Mouse (Mus musculus) heart, embryonic 13.5 days (tissue): ENCODE data around the gene Itga2b. TPM values are rescaled to one million over a fixed set of nuclear protein-coding genes. Genes with fewer than 3 reads are reported as not detected.

ENCODE experiments used
- ATAC-seq: fragments of 200-750 bp; cut with Nextera tagmentation; 2 replicates; pipeline ENCODE4 v1.8.0; 2017; ENCODE audit warnings: moderate TSS enrichment; ENCODE audit not compliant: insufficient number of reproducible peaks, low FRiP score, low TSS enrichment; ENCODE audit errors: extremely low read depth
- H3K27ac ChIP-seq: fragments of 300-500 bp; sonication (generic); replicated peaks from 2 replicates; pipeline ENCODE4 v1.5.1; 2015; ENCODE audit warnings: moderate library complexity, mild to moderate bottlenecking, inconsistent platforms
- H3K27me3 ChIP-seq: fragments of 300-500 bp; sonication (generic); replicated peaks from 2 replicates; pipeline ENCODE4 v1.6.1; 2015; ENCODE audit warnings: mild to moderate bottlenecking, inconsistent platforms
- H3K36me3 ChIP-seq: fragments of 300-500 bp; sonication (generic); 2 replicates; pipeline ENCODE4 v1.6.1; 2015; ENCODE audit warnings: mild to moderate bottlenecking, inconsistent platforms
- H3K4me1 ChIP-seq: fragments of 300-500 bp; sonication (generic); 2 replicates; pipeline ENCODE4 v1.6.1; 2015; ENCODE audit warnings: inconsistent platforms
- H3K4me2 ChIP-seq: fragments of 300-500 bp; sonication (generic); 2 replicates; pipeline ENCODE4 v1.6.1; 2015; ENCODE audit warnings: inconsistent platforms, mild to moderate bottlenecking, moderate library complexity
- H3K4me3 ChIP-seq: fragments of 300-500 bp; sonication (generic); 2 replicates; pipeline ENCODE4 v1.5.1; 2015; ENCODE audit warnings: moderate library complexity, mild to moderate bottlenecking, inconsistent platforms
- H3K9ac ChIP-seq: fragments of 300-500 bp; sonication (generic); 2 replicates; pipeline ENCODE4 v1.6.1; 2015; ENCODE audit warnings: inconsistent platforms, mild to moderate bottlenecking, moderate library complexity
- H3K9me3 ChIP-seq: fragments of 300-500 bp; sonication (generic); 2 replicates; pipeline ENCODE4 v1.6.1; 2016; ENCODE audit warnings: inconsistent platforms
- WGBS: fragments of 180-500 bp; shearing (Covaris S2); methylation state at CpG from one replicate; pipeline ENCODE4 v1.1.7; 2015; ENCODE audit warnings: mixed read lengths; 5-methylcytosine and 5-hydroxymethylcytosine counted together
- polyA plus RNA-seq: library from polyadenylated mRNA; unstranded; fragments of >200 nt; fragmentation: Nextera tagmentation; extraction: Ambion mirVana; gene quantifications from 2 replicates; pipeline ENCODE4 v1.2.1, GENCODE M21; 2015

The Itga2b gene
- polyA plus RNA-seq, result 10.5 and 11.3 TPM in 2 replicates

DNA sequence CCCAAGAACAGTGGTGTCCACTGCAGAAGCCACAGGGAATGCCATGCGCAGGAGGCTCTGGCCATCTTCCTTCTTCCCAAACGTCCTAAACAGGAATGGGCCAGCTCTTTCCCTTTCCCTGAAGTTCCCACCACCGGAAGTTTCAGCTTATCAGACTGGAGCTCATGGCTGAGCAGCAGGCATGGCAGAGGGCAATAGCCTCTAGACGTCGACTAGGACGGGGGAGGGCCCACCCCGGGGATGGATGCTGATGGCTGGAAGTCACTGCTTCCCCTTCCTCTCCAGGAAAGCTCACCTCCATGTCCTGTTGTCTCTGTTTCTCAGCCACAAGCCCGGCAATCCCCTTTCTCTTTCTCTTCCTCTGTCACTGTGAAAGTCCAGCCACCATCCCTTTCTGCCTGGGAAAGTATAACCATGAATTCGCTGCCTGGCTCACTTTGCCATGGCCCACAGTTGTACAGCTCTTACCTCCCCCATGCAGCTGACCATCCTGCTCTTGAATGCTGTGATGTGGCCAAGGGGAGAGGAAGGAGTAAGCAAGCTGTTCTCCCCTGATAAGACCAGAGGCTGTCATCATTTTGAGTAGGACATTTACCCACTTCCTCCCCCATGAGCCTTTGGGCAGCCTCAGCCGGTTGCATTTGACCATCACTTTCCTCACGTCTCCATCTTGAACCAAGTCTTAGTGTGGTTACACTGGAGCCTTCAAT lies at the start of gene Itga2b:
TSS of gene Itga2b (minus strand) at position 475 of the 710 bp plus-strand sequence.
- H3K27ac ChIP-seq, result peak within 1 kb of the TSS; percentile 24; the same call in 1 of the 2 replicates
- no peaks in the 10 kb centered on the region for H3K9me3 ChIP-seq
- peaks cover 55% of the 10 kb centered on the region for H3K4me1 ChIP-seq
- ATAC-seq, result no peak
- peak within 1 kb of the TSS; percentile 19; the same call in 1 of the 2 replicates for H3K9ac ChIP-seq
- H3K27me3 ChIP-seq, result peaks cover 12% of the 10 kb centered on the region
- peaks cover 13% of the 10 kb centered on the region for H3K36me3 ChIP-seq
- H3K4me2 ChIP-seq, result peak within 1 kb of the TSS; percentile 85
- 32% methylated on average over 11 of the region's 11 CpGs for WGBS
- H3K4me3 ChIP-seq, result peak within 1 kb of the TSS; percentile 16; the same call in 1 of the 2 replicates

DNA sequence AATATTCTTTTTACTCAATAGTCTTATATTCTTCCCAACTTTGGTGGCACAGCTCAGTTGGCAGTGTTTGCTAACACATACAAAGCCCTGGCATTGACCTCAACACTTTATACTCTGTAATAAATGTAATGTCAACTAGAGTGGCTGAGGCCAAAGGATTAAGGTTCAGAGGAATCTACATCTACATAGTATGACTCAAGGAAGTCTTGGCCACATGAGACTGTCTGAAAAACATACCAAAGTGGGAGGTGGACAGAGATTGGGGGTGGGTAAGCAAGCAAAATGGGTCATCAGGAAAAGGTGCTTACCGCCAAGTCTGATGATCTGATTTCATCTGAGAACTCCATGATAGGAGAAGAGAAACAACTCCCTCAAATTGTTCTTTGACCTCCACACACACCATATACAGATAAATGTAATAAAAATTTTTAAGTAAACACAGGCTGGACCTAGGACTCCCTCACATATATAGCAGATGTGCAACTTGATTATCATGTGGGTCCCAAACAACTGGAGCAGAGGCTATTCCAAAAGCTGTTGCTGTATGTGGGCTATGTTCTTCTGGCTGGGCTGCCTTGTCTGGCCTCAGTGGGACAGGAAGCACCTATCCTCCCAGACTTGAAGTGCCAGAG lies 45.0 kb upstream of the Itga2b start:
- H3K4me3 ChIP-seq, result no peak overlapping the region
- H3K9ac ChIP-seq, result no peak overlapping the region
- 90% methylated on average over 1 of the region's 1 CpGs for WGBS
- H3K27ac ChIP-seq, result no peak overlapping the region
- H3K4me2 ChIP-seq, result no peak overlapping the region
- H3K36me3 ChIP-seq, result peaks cover 45% of the 10 kb centered on the region
- H3K27me3 ChIP-seq, result no peaks in the 10 kb centered on the region
- ATAC-seq, result no peak
- peaks cover 3% of the 10 kb centered on the region; the same call in 1 of the 2 replicates for H3K4me1 ChIP-seq
- H3K9me3 ChIP-seq, result no peaks in the 10 kb centered on the region

DNA sequence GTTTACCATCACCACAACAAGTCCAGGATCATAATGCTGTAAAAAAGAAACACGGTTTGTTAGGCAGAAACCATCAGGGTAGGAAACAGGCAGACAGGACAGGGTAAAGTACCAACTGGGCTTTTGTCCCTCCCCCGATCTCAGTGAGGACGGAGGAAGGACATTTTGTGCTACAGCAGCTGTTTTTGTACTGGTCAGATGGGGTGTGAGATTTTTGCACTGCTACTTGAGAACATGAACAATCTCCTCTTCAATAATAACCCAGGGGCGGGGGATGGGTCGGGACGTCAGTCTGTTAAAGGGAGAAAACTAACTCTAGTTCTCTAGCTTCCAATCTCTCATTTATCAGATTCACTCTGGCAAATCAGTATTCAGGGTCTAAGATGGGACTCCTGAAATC lies 40.3 kb upstream of the Itga2b start:
- Histone ChIP-seq H3K4me3 (no peak overlapping the region), H3K4me1 (peaks cover 3% of the 10 kb centered on the region; the same call in 1 of the 2 replicates), H3K27me3 (no peaks in the 10 kb centered on the region), H3K36me3 (peaks cover 45% of the 10 kb centered on the region), H3K4me2 (no peak overlapping the region), H3K9me3 (no peaks in the 10 kb centered on the region), H3K9ac (no peak overlapping the region), H3K27ac (no peak overlapping the region)
- no peak for ATAC-seq
- 77% methylated on average over 6 of the region's 6 CpGs for WGBS

GRCm38 (mm10) chr11:102496732-102497131 lies 26.8 kb upstream of the Itga2b start:
- Histone ChIP-seq H3K4me1 (peaks cover 29% of the 10 kb centered on the region), H3K27me3 (no peaks in the 10 kb centered on the region), H3K36me3 (peaks cover 72% of the 10 kb centered on the region), H3K4me2 (no peak overlapping the region), H3K27ac (no peak overlapping the region), H3K4me3 (no peak overlapping the region), H3K9ac (no peak overlapping the region), H3K9me3 (no peaks in the 10 kb centered on the region)
- no peak for ATAC-seq
- 70% methylated on average over 2 of the region's 2 CpGs for WGBS

DNA sequence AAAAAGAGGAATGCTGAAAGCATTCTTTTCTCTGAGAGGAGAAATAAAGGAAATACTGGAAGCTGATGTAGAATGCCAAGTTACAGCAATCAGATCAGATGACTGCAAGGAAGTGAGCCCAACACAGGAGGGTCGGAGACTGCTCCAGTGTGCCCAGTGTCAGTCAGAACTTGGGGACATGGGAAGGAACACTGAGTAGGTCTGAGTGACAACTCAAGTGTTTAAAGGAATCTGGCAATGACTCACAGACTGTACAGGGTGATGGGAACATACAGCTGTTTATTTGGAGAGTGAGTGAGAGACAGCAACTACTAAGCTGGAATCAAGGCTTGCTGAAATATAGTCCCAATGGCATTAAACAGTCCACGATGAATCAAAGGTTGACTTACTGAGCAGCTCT lies 26.3 kb upstream of the Itga2b start:
- H3K27ac ChIP-seq, result no peak overlapping the region
- no peak overlapping the region for H3K4me2 ChIP-seq
- no peak for ATAC-seq
- H3K27me3 ChIP-seq, result no peaks in the 10 kb centered on the region
- H3K4me1 ChIP-seq, result peaks cover 29% of the 10 kb centered on the region
- H3K9me3 ChIP-seq, result no peaks in the 10 kb centered on the region
- no peak overlapping the region for H3K9ac ChIP-seq
- WGBS, result 79% methylated on average over 2 of the region's 2 CpGs
- no peak overlapping the region for H3K4me3 ChIP-seq
- H3K36me3 ChIP-seq, result peaks cover 71% of the 10 kb centered on the region

- no peaks in the 10 kb centered on the region for H3K9me3 ChIP-seq
- H3K9ac ChIP-seq, result no peak overlapping the region
- H3K4me2 ChIP-seq, result no peak overlapping the region
- ATAC-seq, result no peak
- H3K27ac ChIP-seq, result no peak overlapping the region
- no peak overlapping the region for H3K4me3 ChIP-seq
- no peaks in the 10 kb centered on the region for H3K27me3 ChIP-seq
- peaks cover 29% of the 10 kb centered on the region for H3K4me1 ChIP-seq
- peaks cover 71% of the 10 kb centered on the region for H3K36me3 ChIP-seq
- WGBS, result 95% methylated on average over 5 of the region's 5 CpGs
These were observed 25.8 kb upstream of the Itga2b start for GRCm38 (mm10) chr11:102495742-102496141.

DNA sequence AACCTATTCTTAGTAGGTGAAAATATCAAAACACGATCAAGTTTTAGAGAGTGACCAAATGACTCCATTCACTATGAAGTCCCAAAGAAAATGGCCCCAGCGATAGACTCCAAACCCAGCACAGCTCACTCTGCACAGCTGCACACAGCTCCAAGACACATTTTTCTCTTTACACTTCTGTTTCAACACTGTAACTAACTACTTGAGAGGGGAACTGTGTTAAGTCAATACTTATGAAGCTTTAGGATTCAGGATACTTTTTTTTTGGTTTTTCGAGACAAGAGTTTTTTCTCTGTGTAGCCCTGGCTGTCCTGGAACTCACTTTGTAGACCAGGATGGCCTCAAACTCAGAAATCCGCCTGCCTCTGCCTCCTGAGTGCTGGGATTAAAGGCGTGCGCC lies 25.2 kb upstream of the Itga2b start:
- H3K4me1 ChIP-seq, result peaks cover 29% of the 10 kb centered on the region
- H3K27me3 ChIP-seq, result no peaks in the 10 kb centered on the region
- no peaks in the 10 kb centered on the region for H3K9me3 ChIP-seq
- no peak for ATAC-seq
- no peak overlapping the region for H3K4me3 ChIP-seq
- 91% methylated on average over 6 of the region's 6 CpGs for WGBS
- H3K36me3 ChIP-seq, result peaks cover 68% of the 10 kb centered on the region
- no peak overlapping the region for H3K27ac ChIP-seq
- no peak overlapping the region for H3K9ac ChIP-seq
- no peak overlapping the region for H3K4me2 ChIP-seq

DNA sequence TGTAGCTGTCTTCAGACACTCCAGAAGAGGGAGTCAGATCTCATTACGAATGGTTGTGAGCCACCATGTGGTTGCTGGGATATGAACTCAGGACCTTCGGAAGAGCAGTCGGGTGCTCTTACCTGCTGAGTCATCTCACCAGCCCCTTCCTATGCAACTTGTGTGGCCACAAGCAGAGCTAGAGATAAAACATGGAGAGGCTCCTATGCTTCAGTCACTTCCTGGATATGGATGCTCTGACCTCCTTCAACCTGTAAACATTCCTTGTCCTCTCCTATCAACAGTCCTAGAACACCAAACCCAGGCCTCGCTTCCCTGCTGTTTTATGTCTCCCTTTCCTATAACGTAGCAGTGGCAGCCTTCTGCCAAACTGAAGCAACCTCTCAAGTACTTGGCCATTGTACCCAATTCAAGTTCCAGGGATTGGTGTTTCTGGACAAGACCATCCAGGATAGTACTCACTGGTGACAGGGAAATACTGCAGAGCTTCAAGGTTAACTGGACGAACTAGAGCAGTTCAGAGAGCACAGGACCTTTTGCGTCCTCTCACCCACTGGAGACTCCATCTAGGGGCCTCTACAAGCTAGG lies 24.2 kb upstream of the Itga2b start:
- WGBS, result 58% methylated on average over 7 of the region's 7 CpGs
- no peaks in the 10 kb centered on the region for H3K27me3 ChIP-seq
- peak overlapping the region; percentile 39; the same call in 1 of the 2 replicates for H3K27ac ChIP-seq
- no peak overlapping the region for H3K4me3 ChIP-seq
- H3K9me3 ChIP-seq, result no peaks in the 10 kb centered on the region
- H3K36me3 ChIP-seq, result peaks cover 58% of the 10 kb centered on the region
- no peak overlapping the region for H3K4me2 ChIP-seq
- no peak for ATAC-seq
- peaks cover 29% of the 10 kb centered on the region for H3K4me1 ChIP-seq
- no peak overlapping the region for H3K9ac ChIP-seq

- no peaks in the 10 kb centered on the region for H3K9me3 ChIP-seq
- peak overlapping the region; percentile 25; the same call in 1 of the 2 replicates for H3K4me2 ChIP-seq
- H3K27ac ChIP-seq, result peak overlapping the region; percentile 68
- no peak for ATAC-seq
- H3K4me3 ChIP-seq, result no peak overlapping the region
- H3K4me1 ChIP-seq, result peaks cover 29% of the 10 kb centered on the region
- peaks cover 50% of the 10 kb centered on the region for H3K36me3 ChIP-seq
- peak overlapping the region; percentile 47; the same call in 1 of the 2 replicates for H3K9ac ChIP-seq
- WGBS, result 48% methylated on average over 2 of the region's 2 CpGs
- no peaks in the 10 kb centered on the region for H3K27me3 ChIP-seq
These were observed 23.3 kb upstream of the Itga2b start for GRCm38 (mm10) chr11:102493241-102493640.

GRCm38 (mm10) chr11:102487901-102488300 lies 18.0 kb upstream of the Itga2b start:
- no peak overlapping the region for H3K4me3 ChIP-seq
- peaks cover 64% of the 10 kb centered on the region for H3K36me3 ChIP-seq
- H3K4me2 ChIP-seq, result no peak overlapping the region
- no peaks in the 10 kb centered on the region for H3K27me3 ChIP-seq
- no peaks in the 10 kb centered on the region for H3K9me3 ChIP-seq
- H3K4me1 ChIP-seq, result peaks cover 2% of the 10 kb centered on the region
- no peak for ATAC-seq
- no peak overlapping the region for H3K27ac ChIP-seq
- 58% methylated on average over 2 of the region's 2 CpGs for WGBS
- H3K9ac ChIP-seq, result no peak overlapping the region

- Histone ChIP-seq H3K9ac (no peak overlapping the region), H3K27me3 (no peaks in the 10 kb centered on the region)
- 65% methylated on average over 11 of the region's 11 CpGs for WGBS
These were observed 16.9 kb upstream of the Itga2b start for GRCm38 (mm10) chr11:102486733-102487386.

More at GRCm38 (mm10) chr11:102486733-102487386, 16.9 kb upstream of the Itga2b start:
- Histone ChIP-seq H3K36me3 (peaks cover 66% of the 10 kb centered on the region), H3K27ac (no peak overlapping the region), H3K4me2 (no peak overlapping the region), H3K4me1 (no peaks in the 10 kb centered on the region), H3K9me3 (no peaks in the 10 kb centered on the region), H3K4me3 (no peak overlapping the region)
- no peak for ATAC-seq
